Mouse (Mus musculus) thymus, adult 2 months (tissue): ENCODE data around the gene Thtpa.

ENCODE experiments used
- CTCF ChIP-seq: fragments of 200-500 bp; IDR thresholded peaks from 2 replicates; pipeline ENCODE4 v1.5.1; 2012; ENCODE audit warnings: mild to moderate bottlenecking, control low read depth, low read length, moderate library complexity, borderline replicate concordance; ENCODE audit not compliant: control insufficient read depth, poor library complexity, insufficient read depth; ENCODE audit errors: extremely low read depth
- POLR2A ChIP-seq: fragments of 200-500 bp; IDR thresholded peaks from 2 replicates; pipeline ENCODE4 v1.6.1; 2012; ENCODE audit warnings: mild to moderate bottlenecking, low read length, control low read depth, moderate library complexity; ENCODE audit not compliant: control insufficient read depth, poor library complexity, insufficient read depth; ENCODE audit errors: extremely low read depth

DNA sequence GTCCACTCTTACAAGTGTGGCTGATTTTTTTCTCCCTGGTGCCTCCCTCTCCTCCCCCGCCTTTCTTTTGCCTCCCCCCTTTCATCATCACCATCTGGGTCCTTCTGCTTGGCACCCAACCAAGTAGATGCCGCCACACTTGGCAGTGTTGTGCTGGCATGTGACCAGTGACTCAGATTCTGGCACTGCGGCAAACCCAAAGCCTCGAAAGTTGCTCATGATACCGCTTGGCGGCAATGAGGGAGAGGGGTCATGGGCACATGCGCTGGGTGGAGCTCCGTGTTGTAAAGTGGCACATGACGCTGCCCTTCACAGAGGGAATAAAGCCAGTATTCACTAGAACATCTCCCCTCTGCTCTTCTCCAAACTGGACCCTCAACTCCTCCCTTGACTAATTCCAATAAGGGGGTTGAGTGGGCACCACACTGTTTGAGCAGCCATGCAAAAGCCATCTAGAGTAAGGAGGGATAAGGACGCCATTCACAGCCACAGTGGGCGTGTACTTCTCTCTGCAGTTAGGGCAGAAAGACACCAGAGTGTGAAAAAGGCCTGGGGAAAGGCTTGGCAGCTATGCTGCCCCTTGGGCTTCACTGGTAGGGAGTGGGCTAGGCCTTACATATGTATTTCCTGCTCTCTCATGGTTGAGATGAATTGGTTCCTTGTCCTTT lies 39.3 kb upstream of the Thtpa start:
- TF ChIP-seq CTCF (no peak), POLR2A (no peak)
